Mouse (Mus musculus) thymus, adult 2 months (tissue): ENCODE results near the gene Lgals3. TPM values are rescaled to one million over a fixed set of nuclear protein-coding genes. Genes with fewer than 3 reads are reported as not detected.
A peak's percentile ranks its signal among the peaks of the same experiment; 100 is the strongest.
"Not testable (repeated sequence)": the region's sequence is repeated elsewhere in the genome, so short reads cannot be mapped to it uniquely, and the experiment has no call there.

Experiments used
- DNase-seq: peaks from one replicate; pipeline ENCODE4 v3.0.0; 2021
- H3K27ac ChIP-seq: fragments of 200-500 bp; 2 replicates; pipeline ENCODE4 v1.5.1; 2012; ENCODE audit warnings: low read length, control low read depth; ENCODE audit not compliant: control insufficient read depth, insufficient read depth
- H3K27me3 ChIP-seq: fragments of 200-500 bp; 2 replicates; pipeline ENCODE4 v1.6.1; 2012; ENCODE audit warnings: mild to moderate bottlenecking, low read length, moderate library complexity, mixed read lengths; ENCODE audit not compliant: control insufficient read depth, insufficient read depth
- H3K36me3 ChIP-seq: fragments of 200-500 bp; 2 replicates; pipeline ENCODE4 v1.6.1; 2012; ENCODE audit warnings: mild to moderate bottlenecking, low read length, moderate library complexity; ENCODE audit not compliant: control insufficient read depth, insufficient read depth
- H3K4me1 ChIP-seq: fragments of 200-500 bp; replicated peaks from 2 replicates; pipeline ENCODE4 v1.6.1; 2012; ENCODE audit warnings: low read length; ENCODE audit not compliant: control insufficient read depth, insufficient read depth
- H3K4me3 ChIP-seq: fragments of 200-500 bp; 2 replicates; pipeline ENCODE4 v1.5.1; 2012; ENCODE audit warnings: mild to moderate bottlenecking, low read length, control low read depth, moderate library complexity; ENCODE audit not compliant: control insufficient read depth, insufficient read depth
- CTCF ChIP-seq: fragments of 200-500 bp; IDR thresholded peaks from 2 replicates; pipeline ENCODE4 v1.5.1; 2012; ENCODE audit warnings: mild to moderate bottlenecking, control low read depth, low read length, moderate library complexity, borderline replicate concordance; ENCODE audit not compliant: control insufficient read depth, poor library complexity, insufficient read depth; ENCODE audit errors: extremely low read depth
- POLR2A ChIP-seq: fragments of 200-500 bp; IDR thresholded peaks from 2 replicates; pipeline ENCODE4 v1.6.1; 2012; ENCODE audit warnings: mild to moderate bottlenecking, low read length, control low read depth, moderate library complexity; ENCODE audit not compliant: control insufficient read depth, poor library complexity, insufficient read depth; ENCODE audit errors: extremely low read depth
- WGBS: fragments of 180-500 bp; shearing (Covaris S2); methylation state at CpG from one replicate; pipeline ENCODE4 v1.1.7; 2018; 5-methylcytosine and 5-hydroxymethylcytosine counted together
- polyA plus RNA-seq: library from polyadenylated mRNA; depleted of rRNA; stranded (reverse); fragments of >200 nt; gene quantifications from 2 replicates; pipeline ENCODE4 v1.2.3, GENCODE M21; 2012; rRNA removed

The Lgals3 gene
- polyA plus RNA-seq: 95.3 and 143 TPM in 2 replicates

GRCm38 (mm10) chr14:47367461-47367860 is at the start of gene Lgals3:
Lgals3 (plus strand) TSS chr14:47367751.
- Histone ChIP-seq H3K27me3 (no peaks in the 10 kb centered on the region), H3K4me3 (no peak within 1 kb of the TSS), H3K27ac (peak within 1 kb of the TSS; percentile 19; the same call in 1 of the 2 replicates), H3K36me3 (no peaks in the 10 kb centered on the region), H3K4me1 (peaks cover 35% of the 10 kb centered on the region)
- DNase-seq: no peak
- WGBS: 65% methylated on average over 9 of the region's 9 CpGs
- no peak for TF ChIP-seq POLR2A
- no peak for TF ChIP-seq CTCF

GRCm38 (mm10) chr14:47319362-47319761 is 48.2 kb upstream of the Lgals3 start:
- TF ChIP-seq POLR2A (no peak), CTCF (no peak)
- H3K4me3 ChIP-seq: no peak overlapping the region
- no peak overlapping the region for H3K27ac ChIP-seq
- H3K27me3 ChIP-seq: no peaks in the 10 kb centered on the region
- H3K4me1 ChIP-seq: no peaks in the 10 kb centered on the region
- 93% methylated on average over 5 of the region's 5 CpGs for WGBS
- DNase-seq: no peak
- H3K36me3 ChIP-seq: peaks cover 36% of the 10 kb centered on the region

GRCm38 (mm10) chr14:47321581-47321980 is 46.0 kb upstream of the Lgals3 start:
- 95% methylated on average over 7 of the region's 8 CpGs for WGBS

GRCm38 (mm10) chr14:47325965-47326761 is 41.4 kb upstream of the Lgals3 start:
- 92% methylated on average over 9 of the region's 9 CpGs for WGBS
- TF ChIP-seq CTCF (no peak), POLR2A (no peak)

More at GRCm38 (mm10) chr14:47321581-47321980, 46.0 kb upstream of the Lgals3 start:
- H3K4me1 ChIP-seq, H3K27ac ChIP-seq, H3K27me3 ChIP-seq, H3K4me3 ChIP-seq, DNase-seq: not testable (repeated sequence)
- H3K36me3 ChIP-seq: peaks cover 26% of the 10 kb centered on the region

GRCm38 (mm10) chr14:47327347-47327746 is 40.2 kb upstream of the Lgals3 start:
- no peak for DNase-seq
- no peaks in the 10 kb centered on the region for H3K4me1 ChIP-seq
- 96% methylated on average over 5 of the region's 5 CpGs for WGBS
- no peaks in the 10 kb centered on the region for H3K36me3 ChIP-seq
- no peak overlapping the region for H3K27ac ChIP-seq
- no peak for TF ChIP-seq POLR2A
- TF ChIP-seq CTCF: no peak
- H3K4me3 ChIP-seq: no peak overlapping the region
- no peaks in the 10 kb centered on the region for H3K27me3 ChIP-seq

More at GRCm38 (mm10) chr14:47325965-47326761, 41.4 kb upstream of the Lgals3 start:
- no peak for DNase-seq
- H3K27ac ChIP-seq: no peak overlapping the region
- no peaks in the 10 kb centered on the region for H3K36me3 ChIP-seq
- H3K27me3 ChIP-seq: no peaks in the 10 kb centered on the region
- H3K4me3 ChIP-seq: no peak overlapping the region
- H3K4me1 ChIP-seq: no peaks in the 10 kb centered on the region

- TF ChIP-seq POLR2A: no peak
- no peak for TF ChIP-seq CTCF
- Histone ChIP-seq H3K27ac (no peak overlapping the region), H3K36me3 (no peaks in the 10 kb centered on the region), H3K4me1 (no peaks in the 10 kb centered on the region), H3K4me3 (no peak overlapping the region), H3K27me3 (no peaks in the 10 kb centered on the region)
- no peak for DNase-seq
- WGBS: 89% methylated on average over 5 of the region's 5 CpGs
Observed at GRCm38 (mm10) chr14:47331920-47332319, 35.6 kb upstream of the Lgals3 start.

- Histone ChIP-seq H3K4me1 (no peaks in the 10 kb centered on the region), H3K27ac (no peak overlapping the region)
- DNase-seq: peak; percentile 65
Observed at GRCm38 (mm10) chr14:47334819-47335218, 32.7 kb upstream of the Lgals3 start.

More at GRCm38 (mm10) chr14:47334819-47335218, 32.7 kb upstream of the Lgals3 start:
- TF ChIP-seq CTCF (no peak), POLR2A (no peak)
- H3K4me3 ChIP-seq: no peak overlapping the region
- 88% methylated on average over 4 of the region's 4 CpGs for WGBS
- no peaks in the 10 kb centered on the region for H3K27me3 ChIP-seq
- H3K36me3 ChIP-seq: no peaks in the 10 kb centered on the region
